Mouse (Mus musculus) neural tube, embryonic 15.5 days (tissue): ENCODE results near the gene Arhgap17. TPM values are rescaled to one million over a fixed set of nuclear protein-coding genes. Genes with fewer than 3 reads are reported as not detected.

Experiments
- ATAC-seq: fragments of 200-750 bp; cut with Nextera tagmentation; 2 replicates; pipeline ENCODE4 v1.8.0; 2017; ENCODE audit warnings: mild to moderate bottlenecking, moderate TSS enrichment, moderate library complexity; ENCODE audit not compliant: low FRiP score
- H3K27ac ChIP-seq: fragments of 300-500 bp; sonication (generic); replicated peaks from 2 replicates; pipeline ENCODE4 v1.5.1; 2015; ENCODE audit warnings: mild to moderate bottlenecking, inconsistent platforms
- H3K27me3 ChIP-seq: fragments of 300-500 bp; sonication (generic); replicated peaks from 2 replicates; pipeline ENCODE4 v1.6.1; 2015; ENCODE audit warnings: inconsistent platforms
- H3K36me3 ChIP-seq: fragments of 300-500 bp; sonication (generic); 2 replicates; pipeline ENCODE4 v1.6.1; 2015; ENCODE audit warnings: inconsistent platforms
- H3K4me1 ChIP-seq: fragments of 300-500 bp; sonication (generic); 2 replicates; pipeline ENCODE4 v1.6.1; 2015; ENCODE audit warnings: inconsistent platforms
- H3K4me2 ChIP-seq: fragments of 300-500 bp; sonication (generic); 2 replicates; pipeline ENCODE4 v1.6.1; 2015; ENCODE audit warnings: inconsistent platforms, mild to moderate bottlenecking, moderate library complexity
- H3K4me3 ChIP-seq: fragments of 300-500 bp; sonication (generic); replicated peaks from 2 replicates; pipeline ENCODE4 v1.5.1; 2015; ENCODE audit warnings: mild to moderate bottlenecking, inconsistent platforms
- H3K9ac ChIP-seq: fragments of 300-500 bp; sonication (generic); replicated peaks from 2 replicates; pipeline ENCODE4 v1.6.1; 2015; ENCODE audit warnings: mild to moderate bottlenecking, inconsistent platforms
- H3K9me3 ChIP-seq: fragments of 300-500 bp; sonication (generic); replicated peaks from 2 replicates; pipeline ENCODE4 v1.6.1; 2016; ENCODE audit warnings: inconsistent platforms
- WGBS: fragments of 180-500 bp; shearing (Covaris S2); methylation state at CpG from one replicate; pipeline ENCODE4 v1.1.7; 2015; ENCODE audit warnings: mixed read lengths; 5-methylcytosine and 5-hydroxymethylcytosine counted together
- polyA plus RNA-seq: library from polyadenylated mRNA; unstranded; fragments of >200 nt; fragmentation: Nextera tagmentation; extraction: Ambion mirVana; gene quantifications from 2 replicates; pipeline ENCODE4 v1.2.1, GENCODE M21; 2015

Arhgap17 gene
- polyA plus RNA-seq, 1 experiment from 2014 or later, result 8.7 TPM

GRCm38 (mm10) chr7:123298225-123298624 lies 71.5 kb downstream of the Arhgap17 start:
- no peaks in the 10 kb centered on the region for H3K27me3 ChIP-seq

GRCm38 (mm10) chr7:123296097-123296496 lies 73.6 kb downstream of the Arhgap17 start:
- Histone ChIP-seq H3K4me1 (no peaks in the 10 kb centered on the region), H3K27me3 (no peaks in the 10 kb centered on the region), H3K4me3 (no peak overlapping the region), H3K4me2 (no peak overlapping the region), H3K9ac (no peak overlapping the region), H3K27ac (no peak overlapping the region), H3K9me3 (no peaks in the 10 kb centered on the region), H3K36me3 (peaks cover 68% of the 10 kb centered on the region)
- no peak for ATAC-seq
- 71% methylated on average over 6 of the region's 6 CpGs for WGBS

More at GRCm38 (mm10) chr7:123298225-123298624, 71.5 kb downstream of the Arhgap17 start:
- H3K4me3 ChIP-seq, result no peak overlapping the region
- H3K27ac ChIP-seq, result no peak overlapping the region
- peaks cover 59% of the 10 kb centered on the region for H3K36me3 ChIP-seq
- ATAC-seq, result no peak
- no peak overlapping the region for H3K9ac ChIP-seq
- 77% methylated on average over 3 of the region's 3 CpGs for WGBS
- no peak overlapping the region for H3K4me2 ChIP-seq
- no peaks in the 10 kb centered on the region for H3K4me1 ChIP-seq
- no peaks in the 10 kb centered on the region for H3K9me3 ChIP-seq

GRCm38 (mm10) chr7:123295423-123295822 lies 74.3 kb downstream of the Arhgap17 start:
- H3K9me3 ChIP-seq, result no peaks in the 10 kb centered on the region
- H3K27ac ChIP-seq, result no peak overlapping the region
- no peak overlapping the region for H3K9ac ChIP-seq
- no peaks in the 10 kb centered on the region for H3K27me3 ChIP-seq
- H3K4me3 ChIP-seq, result no peak overlapping the region
- 84% methylated on average over 7 of the region's 7 CpGs for WGBS
- H3K4me2 ChIP-seq, result no peak overlapping the region
- H3K36me3 ChIP-seq, result peaks cover 66% of the 10 kb centered on the region
- H3K4me1 ChIP-seq, result no peaks in the 10 kb centered on the region
- ATAC-seq, result no peak

- no peak for ATAC-seq
- Histone ChIP-seq H3K4me2 (no peak overlapping the region), H3K4me3 (no peak overlapping the region), H3K9me3 (no peaks in the 10 kb centered on the region), H3K27me3 (no peaks in the 10 kb centered on the region), H3K4me1 (no peaks in the 10 kb centered on the region), H3K27ac (no peak overlapping the region), H3K9ac (no peak overlapping the region), H3K36me3 (peaks cover 69% of the 10 kb centered on the region)
- WGBS, result 96% methylated on average over 7 of the region's 7 CpGs
Measured at GRCm38 (mm10) chr7:123293898-123294297, 75.8 kb downstream of the Arhgap17 start.

- H3K9me3 ChIP-seq, result no peaks in the 10 kb centered on the region
- H3K4me1 ChIP-seq, result no peaks in the 10 kb centered on the region
- 95% methylated on average over 8 of the region's 8 CpGs for WGBS
- no peak overlapping the region for H3K4me2 ChIP-seq
- no peak overlapping the region for H3K9ac ChIP-seq
- ATAC-seq, result no peak
- no peak overlapping the region for H3K4me3 ChIP-seq
- peaks cover 62% of the 10 kb centered on the region for H3K36me3 ChIP-seq
- no peak overlapping the region for H3K27ac ChIP-seq
- no peaks in the 10 kb centered on the region for H3K27me3 ChIP-seq
Measured at GRCm38 (mm10) chr7:123291942-123292341, 77.8 kb downstream of the Arhgap17 start.

- Histone ChIP-seq H3K27me3 (no peaks in the 10 kb centered on the region), H3K4me3 (no peak overlapping the region), H3K36me3 (peaks cover 54% of the 10 kb centered on the region), H3K9ac (no peak overlapping the region), H3K9me3 (no peaks in the 10 kb centered on the region), H3K4me1 (0 out of 2 replicates have a peak, but pooled peaks cover 7% of the 10 kb centered on the region), H3K4me2 (no peak overlapping the region), H3K27ac (no peak overlapping the region)
- WGBS, result 69% methylated on average over 4 of the region's 4 CpGs
- no peak for ATAC-seq
Measured at GRCm38 (mm10) chr7:123289176-123289575, 80.5 kb downstream of the Arhgap17 start.

GRCm38 (mm10) chr7:123287903-123288302 lies 81.8 kb downstream of the Arhgap17 start:
- WGBS, result 95% methylated on average over 3 of the region's 3 CpGs
- Histone ChIP-seq H3K9me3 (no peaks in the 10 kb centered on the region), H3K27me3 (no peaks in the 10 kb centered on the region), H3K36me3 (peaks cover 46% of the 10 kb centered on the region), H3K4me3 (no peak overlapping the region), H3K27ac (no peak overlapping the region), H3K4me1 (0 out of 2 replicates have a peak, but pooled peaks cover 7% of the 10 kb centered on the region), H3K4me2 (no peak overlapping the region), H3K9ac (no peak overlapping the region)
- ATAC-seq, result no peak

- 93% methylated on average over 5 of the region's 5 CpGs for WGBS
- H3K4me3 ChIP-seq, result no peak overlapping the region
- H3K9me3 ChIP-seq, result no peaks in the 10 kb centered on the region
- no peak overlapping the region for H3K4me2 ChIP-seq
- no peaks in the 10 kb centered on the region for H3K27me3 ChIP-seq
- H3K27ac ChIP-seq, result no peak overlapping the region
- no peak overlapping the region for H3K9ac ChIP-seq
- 0 out of 2 replicates have a peak, but pooled peaks cover 7% of the 10 kb centered on the region for H3K4me1 ChIP-seq
- peaks cover 32% of the 10 kb centered on the region for H3K36me3 ChIP-seq
- no peak for ATAC-seq
Measured at GRCm38 (mm10) chr7:123285896-123286295, 83.8 kb downstream of the Arhgap17 start.

- Histone ChIP-seq H3K27ac (no peak overlapping the region), H3K9ac (no peak overlapping the region), H3K4me3 (no peak overlapping the region), H3K9me3 (no peaks in the 10 kb centered on the region), H3K4me1 (0 out of 2 replicates have a peak, but pooled peaks cover 7% of the 10 kb centered on the region), H3K27me3 (no peaks in the 10 kb centered on the region), H3K4me2 (no peak overlapping the region), H3K36me3 (peaks cover 32% of the 10 kb centered on the region)
- no peak for ATAC-seq
- 70% methylated on average over 4 of the region's 4 CpGs for WGBS
Measured at GRCm38 (mm10) chr7:123283826-123284225, 85.9 kb downstream of the Arhgap17 start.

- no peak overlapping the region for H3K4me3 ChIP-seq
- ATAC-seq, result no peak
- H3K4me1 ChIP-seq, result 0 out of 2 replicates have a peak, but pooled peaks cover 3% of the 10 kb centered on the region
- no peaks in the 10 kb centered on the region for H3K27me3 ChIP-seq
- no peak overlapping the region for H3K27ac ChIP-seq
- WGBS, result 86% methylated on average over 4 of the region's 4 CpGs
- H3K4me2 ChIP-seq, result no peak overlapping the region
- H3K36me3 ChIP-seq, result peaks cover 21% of the 10 kb centered on the region
- no peaks in the 10 kb centered on the region for H3K9me3 ChIP-seq
- no peak overlapping the region for H3K9ac ChIP-seq
Measured at GRCm38 (mm10) chr7:123279797-123280196, 89.9 kb downstream of the Arhgap17 start.

GRCm38 (mm10) chr7:123276568-123276967 lies 93.1 kb downstream of the Arhgap17 start:
- WGBS, result 88% methylated on average over 4 of the region's 4 CpGs
- no peak for ATAC-seq

GRCm38 (mm10) chr7:123273056-123273455 lies 96.7 kb downstream of the Arhgap17 start:
- H3K9me3 ChIP-seq, result no peaks in the 10 kb centered on the region
- H3K4me3 ChIP-seq, result no peak overlapping the region
- no peak for ATAC-seq
- H3K9ac ChIP-seq, result no peak overlapping the region
- H3K4me2 ChIP-seq, result no peak overlapping the region
- no peak overlapping the region for H3K27ac ChIP-seq
- H3K27me3 ChIP-seq, result no peaks in the 10 kb centered on the region
- no peaks in the 10 kb centered on the region for H3K4me1 ChIP-seq
- peaks cover 1% of the 10 kb centered on the region; the same call in 1 of the 2 replicates for H3K36me3 ChIP-seq
- WGBS, result 66% methylated on average over 11 of the region's 11 CpGs

More at GRCm38 (mm10) chr7:123276568-123276967, 93.1 kb downstream of the Arhgap17 start:
- Histone ChIP-seq H3K9ac (no peak overlapping the region), H3K4me3 (no peak overlapping the region), H3K36me3 (peaks cover 18% of the 10 kb centered on the region), H3K9me3 (no peaks in the 10 kb centered on the region), H3K27me3 (no peaks in the 10 kb centered on the region), H3K4me2 (no peak overlapping the region), H3K27ac (no peak overlapping the region), H3K4me1 (no peaks in the 10 kb centered on the region)
